Mouse (Mus musculus) Muller cell, postnatal 12 days (primary cell): ENCODE measurements around the gene Mecr.
A peak's percentile ranks its signal among the peaks of the same experiment; 100 is the strongest.
"Not testable (repeated sequence)": the region's sequence is repeated elsewhere in the genome, so short reads cannot be mapped to it uniquely, and the experiment has no call there.

Experiments used
- DNase-seq: peaks from one replicate; pipeline ENCODE4 v3.0.0-alpha.2; 2015; ENCODE audit errors: inconsistent ontology term

Gene Mecr

GRCm38 (mm10) chr4:131843290-131843743, at the start of gene Mecr:
Mecr (plus strand) TSS chr4:131843470.
- peak; percentile 90 for DNase-seq

DNA sequence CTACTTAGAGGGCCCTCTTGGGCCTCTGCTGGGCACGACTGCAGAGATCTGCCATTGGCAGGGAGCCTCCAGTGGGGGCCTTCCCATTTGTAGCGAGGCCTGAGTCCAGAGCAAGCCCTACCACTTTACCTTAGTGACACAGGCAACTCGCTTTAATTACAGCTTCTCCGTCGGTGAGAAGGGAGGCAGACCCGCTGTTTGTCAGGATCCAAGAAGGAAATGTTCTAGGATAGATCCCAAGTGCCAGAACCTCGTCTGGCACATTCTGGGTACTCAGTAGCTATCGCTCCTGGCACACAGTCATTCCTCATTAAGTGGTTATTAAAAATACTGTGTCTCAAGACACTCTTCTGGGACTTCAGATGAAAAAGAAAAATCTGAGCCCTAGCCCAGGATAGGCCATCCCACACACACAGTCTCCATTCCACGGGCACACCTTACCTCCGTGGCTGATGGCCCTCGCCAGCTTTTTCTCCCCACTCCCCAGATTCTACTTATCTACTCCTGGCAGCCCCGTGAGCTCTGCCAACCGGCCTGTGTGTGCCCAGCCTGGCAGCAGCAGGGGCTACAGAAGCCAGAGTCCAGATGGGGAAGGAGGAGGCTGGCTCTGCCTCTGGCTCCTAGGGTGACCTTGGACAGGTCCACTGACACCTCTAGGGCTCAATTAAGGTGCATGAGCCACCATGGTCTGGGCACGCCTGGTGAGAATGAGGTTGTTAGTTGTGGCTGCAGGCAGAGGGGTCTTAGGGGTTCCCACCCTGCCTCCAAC, 46.8 kb upstream of the Mecr start:
- no peak for DNase-seq

DNA sequence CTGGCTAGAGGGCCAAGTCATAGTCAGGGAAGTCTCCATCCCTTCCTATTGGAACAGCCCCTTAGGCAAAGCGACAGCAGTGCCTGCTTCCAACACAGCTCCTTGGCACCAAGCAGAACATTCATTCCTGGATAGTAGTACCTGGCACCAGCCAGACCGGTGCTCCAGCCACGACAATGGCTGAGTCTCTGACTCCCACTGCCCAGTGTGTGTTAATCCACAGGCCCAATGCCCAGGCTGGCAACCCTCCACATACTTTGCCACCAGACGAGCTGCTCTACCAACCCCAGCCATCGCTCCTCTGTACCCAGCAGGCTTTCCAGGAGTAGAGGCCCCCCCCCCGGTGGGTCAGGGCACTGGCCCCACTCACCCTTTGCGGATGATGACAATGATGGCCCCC, 45.8 kb upstream of the Mecr start:
- DNase-seq, result peak; percentile 27

DNA sequence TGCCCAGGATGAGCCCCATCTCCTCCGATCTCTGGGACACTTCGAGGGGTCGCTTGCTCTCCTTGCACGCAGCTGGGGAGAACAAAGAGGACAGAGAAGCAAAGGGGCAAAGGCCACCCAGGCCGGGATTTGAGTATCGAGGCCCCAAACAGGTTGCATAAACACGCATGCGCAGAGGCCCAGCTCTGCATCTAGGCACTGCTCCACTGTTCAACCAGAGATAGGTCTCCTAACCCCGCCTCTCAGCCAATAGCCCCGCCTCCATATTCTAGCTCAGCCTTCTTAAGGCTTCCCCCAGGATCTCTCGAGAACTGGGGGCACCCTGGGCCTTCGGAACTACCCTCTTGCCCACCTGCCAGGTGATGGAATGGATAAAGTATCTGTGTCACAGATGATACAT, 45.4 kb upstream of the Mecr start:
- no peak for DNase-seq

DNA sequence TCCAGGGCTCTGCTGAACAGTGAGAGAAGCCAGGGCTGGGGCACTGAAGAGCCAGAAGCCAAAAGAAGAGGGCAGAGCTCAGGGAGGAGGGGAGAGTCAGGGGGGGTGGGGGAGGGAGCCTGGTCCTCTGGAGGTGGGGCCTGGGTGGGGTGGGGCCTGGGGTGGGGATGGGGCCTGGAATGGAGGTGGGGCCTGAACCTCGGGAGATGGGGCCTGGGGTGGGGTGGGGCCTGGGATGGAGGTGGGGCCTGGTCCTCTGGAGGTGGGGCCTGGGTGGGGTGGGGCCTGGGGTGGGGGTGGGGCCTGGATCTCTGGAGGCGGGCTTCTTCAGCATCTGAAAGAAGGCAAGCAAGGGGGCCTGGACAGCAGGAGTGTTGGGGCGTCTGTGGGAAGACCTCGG, 44.3 kb upstream of the Mecr start:
- DNase-seq, result no peak

GRCm38 (mm10) chr4:131803846-131804245, 39.4 kb upstream of the Mecr start:
- DNase-seq, result no peak

DNA sequence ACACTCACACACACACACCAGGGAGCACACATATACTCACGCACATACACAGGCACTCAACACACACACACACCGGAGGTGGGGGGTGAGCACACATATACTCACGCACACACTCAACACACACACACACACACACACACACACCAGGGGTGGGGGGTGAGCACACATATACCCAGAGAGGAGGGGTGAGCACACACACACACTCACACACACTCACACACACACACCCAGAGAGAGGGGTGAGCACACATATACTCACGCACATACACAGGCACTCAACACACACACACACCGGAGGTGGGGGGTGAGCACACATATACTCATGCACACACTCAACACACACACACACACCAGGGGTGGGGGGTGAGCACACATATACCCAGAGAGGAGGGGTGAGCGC, 38.5 kb upstream of the Mecr start:
- not testable (repeated sequence) for DNase-seq

- no peak for DNase-seq
Observed at GRCm38 (mm10) chr4:131805255-131805654, 38.0 kb upstream of the Mecr start.

GRCm38 (mm10) chr4:131812458-131812857, 30.8 kb upstream of the Mecr start:
- no peak for DNase-seq

- DNase-seq, result no peak
Observed at GRCm38 (mm10) chr4:131813798-131814197, 29.5 kb upstream of the Mecr start.

DNA sequence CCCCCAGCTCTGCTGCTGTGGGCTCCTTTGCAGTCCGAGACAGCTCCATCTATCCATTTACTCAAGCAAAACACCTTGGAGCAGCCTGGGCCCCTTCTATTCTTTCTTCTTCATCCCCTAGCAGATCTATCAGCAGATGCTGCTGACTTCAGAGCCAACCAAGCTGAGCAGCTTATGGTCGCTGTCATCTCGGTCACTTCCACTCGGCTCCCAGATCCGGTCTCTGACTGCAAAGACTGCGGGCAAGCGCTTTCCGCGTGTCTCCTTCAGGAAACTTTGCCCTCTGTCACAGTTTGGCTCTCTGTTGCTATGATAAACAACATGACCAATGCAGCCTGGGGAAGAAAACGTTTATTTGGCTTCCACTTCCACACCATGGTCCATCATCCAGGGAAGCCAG, 28.4 kb upstream of the Mecr start:
- no peak for DNase-seq

- DNase-seq, result no peak
Observed at GRCm38 (mm10) chr4:131815774-131816173, 27.5 kb upstream of the Mecr start.

GRCm38 (mm10) chr4:131818926-131819325, 24.3 kb upstream of the Mecr start:
- DNase-seq, result no peak

DNA sequence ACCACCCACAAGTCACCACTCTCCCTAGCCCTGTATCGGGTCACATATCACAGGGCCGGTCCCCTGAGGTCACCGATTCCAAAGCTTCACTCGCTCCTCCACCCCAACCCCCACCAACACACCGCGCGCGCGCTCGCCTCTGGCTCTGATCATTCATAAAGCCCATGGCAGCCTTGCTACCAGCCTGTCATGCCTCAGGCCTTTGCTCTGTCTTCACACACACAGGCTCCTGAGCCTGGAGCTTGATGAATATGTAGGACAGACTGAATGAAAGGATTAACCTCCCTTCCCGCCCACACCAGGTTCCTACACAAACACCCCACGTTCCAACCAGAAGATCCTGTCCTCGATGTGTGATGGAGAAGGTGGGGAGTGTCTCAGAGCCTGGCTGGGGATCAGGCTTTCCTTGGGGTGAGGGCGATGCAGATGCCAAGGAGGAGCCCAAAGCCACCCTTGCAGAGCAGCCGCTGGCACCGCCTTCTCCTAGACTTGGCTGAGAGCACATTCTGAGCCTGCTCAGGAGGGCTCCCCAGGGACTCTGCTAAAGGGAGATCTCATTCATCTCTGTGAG, 22.0 kb upstream of the Mecr start:
- DNase-seq, result no peak

- DNase-seq, result no peak
Observed at GRCm38 (mm10) chr4:131822583-131822982, 20.7 kb upstream of the Mecr start.

DNA sequence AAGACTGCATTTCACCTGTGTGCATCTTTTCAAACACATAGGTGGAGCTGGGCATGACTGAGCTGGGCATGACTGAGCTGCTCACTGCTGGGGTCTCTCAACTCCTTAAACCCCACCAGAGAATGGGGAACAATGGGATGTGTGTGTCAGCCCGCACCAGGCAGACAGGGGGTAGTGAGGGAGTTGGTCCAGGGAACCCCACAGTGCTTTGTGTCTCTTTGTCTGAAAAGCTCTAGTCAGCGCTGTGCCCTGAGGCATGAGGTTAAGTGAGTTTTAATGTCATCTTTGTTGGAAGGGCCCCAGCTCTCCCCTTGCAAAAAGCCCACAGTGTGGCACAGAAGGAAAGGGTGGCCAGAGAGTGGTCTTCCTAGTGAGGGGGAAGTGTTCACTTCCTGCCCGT, 18.3 kb upstream of the Mecr start:
- DNase-seq, result no peak

- no peak for DNase-seq
Observed at GRCm38 (mm10) chr4:131825830-131826229, 17.4 kb upstream of the Mecr start.

GRCm38 (mm10) chr4:131826905-131827304, 16.4 kb upstream of the Mecr start:
- peak; percentile 64 for DNase-seq

DNA sequence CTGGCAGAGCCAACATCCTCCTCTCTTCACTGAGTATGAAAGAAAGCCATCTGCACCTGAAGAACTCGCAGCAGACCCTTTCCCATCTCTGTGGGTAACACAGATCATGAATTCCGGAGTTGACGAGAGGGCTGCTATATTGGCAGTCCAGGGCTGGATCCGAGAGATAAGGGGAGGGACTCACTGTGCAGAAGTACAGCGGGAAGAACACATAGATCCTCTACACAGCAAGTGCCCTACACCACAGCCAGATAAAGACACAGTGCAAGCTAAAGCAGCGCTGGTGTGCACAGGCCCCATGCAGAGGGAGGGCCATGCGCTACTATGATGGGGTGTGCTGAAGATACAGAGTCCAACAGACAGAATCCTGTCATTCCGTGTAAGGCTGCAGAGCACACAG, 14.1 kb upstream of the Mecr start:
- DNase-seq, result no peak

DNA sequence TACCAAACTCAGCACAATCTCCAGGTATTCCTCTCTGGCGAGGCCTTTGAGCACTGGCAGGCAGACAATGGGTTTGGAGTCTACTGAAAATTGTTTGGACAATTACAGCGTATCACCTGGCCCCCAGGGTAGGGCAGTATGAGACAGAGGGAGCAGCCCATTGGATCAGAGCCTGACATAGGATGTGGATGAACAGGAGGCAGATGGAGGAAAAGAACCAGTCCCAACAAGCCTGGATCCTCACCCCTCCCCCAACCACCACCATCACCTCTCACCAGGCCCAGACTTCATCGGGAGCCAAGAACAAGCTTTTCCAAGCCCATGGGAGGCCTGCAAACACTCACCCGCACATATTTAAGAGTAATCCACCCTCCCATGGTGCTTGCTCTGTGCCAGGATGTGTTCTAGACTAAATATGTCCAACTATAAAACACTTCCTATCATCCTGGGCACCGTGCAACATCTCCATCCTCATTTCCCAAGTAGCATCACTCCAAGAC, 11.7 kb upstream of the Mecr start:
- DNase-seq, result no peak

DNA sequence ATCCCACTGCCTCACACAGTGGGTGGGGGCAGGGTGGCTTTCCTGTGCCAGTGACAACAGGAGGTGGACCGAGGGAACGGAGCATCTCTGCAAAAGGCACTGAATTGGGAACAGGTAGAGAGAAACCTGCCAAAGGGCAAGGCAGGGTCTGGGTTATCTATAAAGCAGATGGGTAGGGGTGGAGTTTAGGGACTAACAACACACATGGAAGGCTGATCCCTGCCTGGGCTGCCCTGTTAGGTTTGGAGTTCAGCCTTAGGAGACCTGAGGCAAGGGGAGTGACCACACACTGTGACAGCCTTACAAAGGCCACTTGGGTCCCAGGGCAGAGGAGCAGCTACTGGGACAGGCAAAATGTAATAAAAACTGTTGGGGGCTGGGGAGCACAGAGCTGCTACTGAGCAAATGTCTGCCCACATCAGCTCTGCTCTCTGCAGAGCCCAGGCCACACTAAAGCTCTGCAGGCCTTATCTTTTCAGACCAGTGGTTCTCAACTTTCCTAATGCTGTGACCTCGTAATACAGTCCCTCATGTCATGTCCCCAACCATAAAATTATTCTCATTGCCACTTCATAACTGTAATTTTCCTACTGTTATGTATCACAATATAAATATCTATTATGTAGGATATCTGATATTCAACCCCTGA, 10.4 kb upstream of the Mecr start:
- no peak for DNase-seq

DNA sequence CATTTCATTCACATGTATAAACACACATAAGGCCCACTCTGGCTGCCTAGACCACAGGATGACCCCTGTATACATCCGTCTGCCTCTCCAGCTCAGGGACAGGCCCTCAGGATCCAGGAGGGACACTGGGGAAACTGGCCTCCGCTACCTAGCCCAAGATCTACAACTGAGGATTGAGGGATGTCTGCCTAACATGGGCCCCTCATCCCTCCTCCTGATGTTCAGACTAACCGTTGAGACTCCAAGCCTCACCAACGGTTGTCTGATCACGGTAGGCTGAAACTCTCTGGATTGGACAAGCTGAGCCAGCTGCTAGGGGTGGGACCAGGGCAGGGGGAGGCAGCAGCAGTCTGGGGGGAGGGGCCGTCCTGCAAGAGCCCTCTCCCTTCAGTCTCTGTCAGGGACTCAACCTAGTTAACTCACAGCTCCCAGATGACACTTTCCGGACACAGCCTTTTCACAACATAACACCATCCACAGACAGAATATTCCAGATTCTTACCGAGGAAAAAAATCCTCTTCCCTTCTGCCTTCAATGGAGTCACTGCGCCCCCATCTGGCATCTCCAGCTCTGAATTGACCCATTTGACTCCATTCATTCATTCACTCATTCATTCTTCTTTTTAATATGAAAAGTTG, 9.2 kb upstream of the Mecr start:
- no peak for DNase-seq
